Mouse (Mus musculus): ENCODE data around the gene Gm21173. TPM values are rescaled to one million over a fixed set of nuclear protein-coding genes. Genes with fewer than 3 reads are reported as not detected.
"Not testable (repeated sequence)": the region's sequence is repeated elsewhere in the genome, so short reads cannot be mapped to it uniquely, and the experiment has no call there.

Gm21173 gene
- not detected for total RNA-seq (2021)
- long read RNA-seq, experiment 1: 0 reads
- long read RNA-seq, experiment 2: 0 reads

GRCm38 (mm10) chrY:76761300-76761699 lies at the start of gene Gm21173:
TSS of gene Gm21173 (plus strand) at chrY:76761600.
- H3K4me3 ChIP-seq; DNase-seq (ENCODE audit: extremely low spot score in 1 of 2, low spot score in 2 of 2); intact Hi-C loops (cut with DNase I): not testable (repeated sequence)

More at GRCm38 (mm10) chrY:76761300-76761699, at the start of gene Gm21173:
- not testable (repeated sequence) for H3K27ac ChIP-seq

Measured in left cerebral cortex, adult 2 months (tissue).